Mouse (Mus musculus) right cerebral cortex, postnatal 4 days (tissue): ENCODE results near the gene Hoxd1.

Experiments
- DNase-seq: peaks from one replicate; pipeline ENCODE4 v3.0.0-alpha.2; 2022

Hoxd1 gene

DNA sequence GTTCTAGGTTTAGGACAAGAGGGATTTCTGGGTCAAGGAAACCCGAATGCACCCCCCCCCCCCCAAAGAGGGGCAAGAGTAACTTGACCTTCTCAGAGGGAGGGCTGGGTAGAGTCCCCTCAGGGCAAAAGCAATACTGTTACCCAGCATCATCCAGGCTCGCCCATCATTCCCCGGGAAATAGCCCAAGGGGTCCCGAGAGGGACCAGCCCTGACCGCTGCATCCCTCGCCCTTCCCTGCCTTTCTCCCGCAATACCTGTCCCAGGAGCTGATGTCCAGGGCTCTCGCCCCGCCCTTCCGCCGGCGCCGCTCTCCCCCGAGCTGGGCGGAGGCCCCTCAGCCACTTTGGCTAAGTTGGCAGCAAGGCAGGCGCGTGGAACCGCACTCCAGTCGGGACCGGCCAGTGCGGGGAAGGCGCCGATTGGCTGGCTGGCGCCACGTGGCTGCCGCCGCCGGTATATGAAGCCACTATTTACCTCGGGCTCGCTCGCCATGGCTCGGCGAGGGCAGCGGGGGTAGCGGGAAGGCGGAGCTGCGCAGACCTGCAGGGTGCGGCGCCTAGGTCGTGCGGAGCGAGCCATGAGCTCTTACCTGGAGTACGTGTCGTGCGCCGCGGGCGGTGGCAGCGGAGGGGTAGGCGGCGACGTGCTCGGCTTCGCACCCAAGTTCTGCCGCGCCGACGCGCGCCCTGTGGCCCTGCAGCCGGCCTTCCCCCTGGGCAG, at the start of gene Hoxd1:
Gene Hoxd1 (plus strand): TSS at position 459 of the 723 bp plus-strand sequence.
- DNase-seq: no peak

DNA sequence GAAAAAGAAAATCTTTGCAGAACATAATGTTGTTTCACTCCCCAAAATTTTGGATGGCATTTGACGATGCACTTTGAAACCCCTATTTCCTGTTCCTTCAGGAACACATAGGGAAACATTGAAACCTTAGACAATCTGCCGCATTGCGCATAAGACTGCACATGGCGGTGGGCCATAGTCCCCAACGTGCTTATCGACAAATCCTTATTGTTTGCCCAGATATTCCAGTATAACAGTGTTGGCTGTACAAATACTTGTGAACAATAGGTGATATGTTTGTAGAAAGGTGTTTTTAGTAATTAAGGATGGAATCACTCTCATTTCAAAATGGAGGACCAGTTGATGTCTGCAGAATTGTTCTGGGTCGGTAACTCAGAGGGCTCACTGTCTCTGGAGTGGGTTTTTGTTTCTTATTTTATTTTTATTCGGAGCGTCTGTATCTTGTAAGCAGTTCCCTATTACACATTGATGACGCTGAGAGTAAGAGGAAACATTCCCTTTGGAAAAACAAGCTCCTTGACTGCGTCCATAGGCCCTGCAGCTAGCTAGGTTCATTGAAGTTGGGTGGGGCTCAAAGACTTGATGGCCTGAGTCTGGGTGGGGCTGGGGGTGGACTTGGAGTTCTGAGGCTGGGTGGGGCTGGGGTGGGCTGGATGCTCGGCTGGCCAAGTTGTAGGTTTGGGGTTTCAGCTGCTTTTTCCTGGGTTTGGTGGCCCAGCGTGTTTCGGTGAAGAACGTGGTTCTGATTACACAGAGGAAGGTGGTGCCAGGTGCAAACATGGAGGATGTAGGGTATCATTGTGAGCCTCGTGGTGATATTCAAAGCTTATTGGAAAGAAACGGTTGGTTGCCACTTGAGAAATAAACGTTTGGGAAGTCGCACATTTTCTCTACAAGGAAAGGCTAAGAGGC, 49.3 kb upstream of the Hoxd1 start:
- DNase-seq: no peak

DNA sequence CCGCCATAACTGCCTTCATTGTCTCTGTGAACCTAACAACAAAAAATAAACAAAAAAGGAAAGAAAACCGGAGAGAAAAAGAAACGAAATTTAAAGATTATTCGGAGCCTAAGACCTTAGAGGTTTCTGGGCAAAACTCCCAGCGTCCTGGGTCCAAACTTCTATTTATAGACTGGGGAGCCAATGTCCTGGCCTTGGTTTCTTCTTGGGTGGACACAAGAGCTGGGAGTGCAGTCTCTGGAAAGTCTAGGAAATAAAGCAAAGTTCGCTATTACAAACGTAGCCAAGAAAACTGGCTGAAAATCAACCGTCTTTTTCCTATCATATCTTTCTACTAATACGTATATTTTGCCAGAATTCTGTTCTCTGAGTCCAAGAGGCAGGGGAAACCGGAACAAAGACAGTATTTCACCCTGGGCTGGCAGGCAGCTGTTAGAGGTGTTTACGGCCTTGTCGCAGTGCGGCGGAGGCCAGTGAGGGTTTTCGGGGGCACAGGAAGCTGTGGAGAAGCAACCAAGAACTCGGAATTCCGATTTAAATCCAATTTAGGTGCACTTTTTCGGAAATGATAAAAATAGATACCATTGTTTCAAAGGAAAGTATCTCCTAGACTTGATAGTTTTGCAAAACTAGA, 48.5 kb upstream of the Hoxd1 start:
- no peak for DNase-seq

DNA sequence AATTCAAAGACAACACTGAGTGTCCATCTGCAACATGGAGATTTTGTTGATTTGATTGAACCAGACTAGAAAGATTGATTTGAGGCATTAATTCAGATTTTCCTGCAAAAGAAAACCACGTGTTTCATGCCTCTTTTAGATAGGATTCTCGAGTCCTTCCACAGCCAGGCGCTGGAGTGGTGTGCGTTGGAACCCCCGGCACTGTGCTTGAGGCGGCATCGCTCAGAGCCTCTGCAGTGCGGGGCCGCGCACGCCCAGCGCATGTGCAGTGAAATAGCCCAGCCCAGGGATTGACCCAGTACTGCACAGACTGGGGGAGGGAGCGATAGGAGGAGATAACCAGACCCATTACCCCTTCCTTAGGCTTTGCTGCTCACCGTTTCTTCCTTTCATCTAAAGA, 47.9 kb upstream of the Hoxd1 start:
- no peak for DNase-seq

DNA sequence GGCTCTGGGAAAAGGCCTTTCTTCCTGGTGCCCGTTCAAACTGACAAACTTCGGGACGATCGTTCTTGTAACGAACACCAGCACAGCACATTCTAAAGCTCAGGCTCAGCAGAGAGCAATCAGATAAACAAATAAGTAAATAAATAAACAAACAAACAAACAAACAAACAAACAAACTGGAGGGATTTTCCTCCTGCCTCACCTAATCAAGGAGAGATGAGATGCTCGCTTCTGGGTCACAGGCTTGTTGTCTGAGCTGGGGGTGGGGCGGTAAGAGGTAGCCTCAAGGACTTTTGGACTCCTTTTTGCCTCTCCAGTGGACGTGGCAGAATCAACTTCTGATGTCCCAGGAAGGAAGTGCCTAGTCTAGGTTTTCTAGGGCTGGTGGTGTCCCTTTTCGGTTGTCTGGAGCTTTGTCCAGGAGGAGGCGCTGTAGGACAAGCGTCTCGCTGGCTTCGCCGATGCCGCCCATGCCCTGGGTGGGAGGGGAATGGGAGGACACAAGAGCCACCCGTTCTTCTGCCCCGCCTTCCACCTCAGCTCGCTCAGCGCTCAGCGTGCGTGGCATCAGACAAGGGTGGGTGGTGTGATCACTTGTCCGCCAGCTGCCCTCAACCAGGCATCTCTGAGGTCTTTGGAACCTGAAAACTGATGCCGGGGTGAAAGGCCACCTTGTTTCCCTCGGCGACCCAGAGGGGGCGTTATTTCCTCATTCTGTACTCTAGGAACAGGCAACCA, 47.1 kb upstream of the Hoxd1 start:
- peak; percentile 95 for DNase-seq

DNA sequence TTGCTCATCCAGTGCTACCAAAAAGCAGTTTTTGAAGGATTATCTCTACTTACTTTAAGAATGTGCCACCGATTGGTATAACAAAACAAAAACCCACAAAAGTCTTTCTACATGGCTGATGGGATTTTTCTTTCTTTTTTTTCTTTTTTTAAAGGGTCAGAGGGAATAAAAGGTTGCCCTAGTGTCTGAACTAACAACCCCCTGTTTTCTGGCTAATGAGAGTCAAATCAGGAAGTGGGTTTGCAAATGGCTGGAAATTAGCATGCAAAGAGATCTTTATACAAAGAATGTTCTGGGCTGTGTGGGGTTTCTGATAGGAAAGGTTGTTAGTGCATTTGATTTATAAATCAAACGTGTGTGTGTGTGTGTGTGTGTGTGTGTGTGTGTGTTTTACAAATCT, 42.4 kb upstream of the Hoxd1 start:
- no peak for DNase-seq

DNA sequence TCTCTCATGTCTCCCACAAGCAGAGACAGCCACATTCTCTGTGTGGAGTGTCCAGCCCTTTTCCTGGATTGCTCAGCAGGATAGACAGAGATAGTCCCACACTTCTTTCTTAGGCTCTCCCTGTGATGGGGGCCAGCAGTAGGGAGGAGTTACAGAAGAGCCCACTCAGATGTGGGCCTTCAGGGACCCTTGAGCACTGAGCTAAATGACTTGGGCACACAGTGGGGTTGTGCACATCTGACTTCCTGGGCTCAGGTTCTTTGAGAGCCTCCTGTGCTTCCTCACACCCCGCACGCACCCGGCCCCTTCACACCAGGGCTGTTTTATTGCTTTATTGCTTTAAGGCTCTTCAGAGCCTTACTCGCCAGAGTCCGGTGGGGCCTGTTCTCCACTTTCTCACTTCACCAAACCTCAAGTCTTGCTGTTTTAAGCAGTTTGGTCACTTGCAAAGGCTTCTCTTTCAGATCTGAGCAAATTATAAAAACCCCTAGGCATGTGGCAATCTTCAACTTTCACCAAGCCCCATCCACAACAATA, 41.8 kb upstream of the Hoxd1 start:
- DNase-seq: no peak

DNA sequence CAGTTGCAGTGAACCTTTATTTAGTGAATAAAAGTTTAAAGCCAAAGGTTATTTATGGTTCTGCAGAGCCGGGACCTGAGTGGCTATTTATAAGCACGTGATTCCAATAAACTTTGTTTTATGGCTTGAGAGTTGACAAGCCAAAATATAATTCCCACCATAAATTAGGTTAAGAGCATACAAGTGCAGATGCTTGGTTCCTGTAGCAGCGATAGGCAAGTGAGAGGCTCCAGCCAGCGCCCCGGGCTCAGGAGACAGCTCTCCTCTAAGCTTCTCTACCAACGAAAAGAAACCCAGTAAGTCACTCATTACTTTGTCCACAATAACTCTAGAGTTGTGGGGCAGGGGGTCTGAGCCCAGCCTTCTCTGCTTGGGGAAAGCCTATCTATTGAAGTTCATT, 40.9 kb upstream of the Hoxd1 start:
- DNase-seq: no peak

DNA sequence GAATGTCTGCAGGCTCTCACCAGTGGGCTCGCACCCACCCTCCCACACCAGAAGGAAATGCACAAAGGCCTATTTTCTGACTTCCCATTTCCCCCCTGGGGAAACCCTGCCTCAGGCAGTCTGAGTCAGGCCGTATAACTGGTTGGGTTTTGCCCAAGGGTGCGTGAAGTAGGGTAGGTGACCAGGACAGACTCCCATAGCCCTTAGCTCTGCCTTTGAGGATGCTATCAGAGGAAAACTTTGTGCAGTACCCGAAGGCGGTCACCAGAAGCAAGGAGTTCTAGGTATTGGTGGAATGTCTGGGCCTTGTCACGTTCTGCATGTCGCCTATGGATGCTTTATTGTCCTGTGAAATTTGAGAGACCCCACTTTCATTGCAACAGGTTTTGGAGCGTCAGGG, 39.8 kb upstream of the Hoxd1 start:
- no peak for DNase-seq

DNA sequence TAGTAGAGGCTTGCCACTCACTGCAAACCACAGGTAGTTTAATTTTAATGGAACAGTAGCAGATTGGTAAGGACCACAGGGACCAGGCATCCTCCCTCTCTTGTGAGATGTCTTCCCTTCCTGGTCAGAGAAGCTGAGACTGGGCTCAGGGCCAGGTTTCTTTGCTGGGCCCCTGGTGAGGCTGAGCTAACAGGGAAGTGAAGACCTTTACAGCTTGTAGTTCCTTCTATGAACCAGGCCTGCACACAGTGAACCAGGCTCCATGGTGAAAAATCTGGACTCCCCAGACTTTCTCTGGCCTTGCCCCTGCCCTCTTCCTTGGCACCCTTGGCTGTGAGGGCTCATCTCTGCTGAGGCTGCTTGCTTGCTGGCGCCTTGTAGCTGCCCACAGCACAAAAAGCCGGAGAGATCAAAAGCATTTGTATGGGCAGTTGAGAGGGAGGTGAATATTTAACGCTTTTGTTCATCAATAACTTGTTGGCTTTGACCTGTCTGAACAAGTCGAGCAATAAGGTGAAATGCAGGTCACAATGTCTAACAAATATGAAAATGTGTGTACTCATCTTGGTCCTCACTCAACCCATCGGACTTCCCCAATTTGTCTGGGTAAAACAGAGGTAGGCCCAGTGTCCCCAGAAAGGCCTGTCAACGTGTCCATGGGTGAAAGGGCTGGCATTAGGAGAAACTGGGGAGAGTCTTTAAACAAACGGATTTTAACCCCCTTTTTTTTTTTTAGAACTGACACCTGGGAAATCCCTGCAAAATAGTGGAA, 38.4 kb upstream of the Hoxd1 start:
- no peak for DNase-seq

DNA sequence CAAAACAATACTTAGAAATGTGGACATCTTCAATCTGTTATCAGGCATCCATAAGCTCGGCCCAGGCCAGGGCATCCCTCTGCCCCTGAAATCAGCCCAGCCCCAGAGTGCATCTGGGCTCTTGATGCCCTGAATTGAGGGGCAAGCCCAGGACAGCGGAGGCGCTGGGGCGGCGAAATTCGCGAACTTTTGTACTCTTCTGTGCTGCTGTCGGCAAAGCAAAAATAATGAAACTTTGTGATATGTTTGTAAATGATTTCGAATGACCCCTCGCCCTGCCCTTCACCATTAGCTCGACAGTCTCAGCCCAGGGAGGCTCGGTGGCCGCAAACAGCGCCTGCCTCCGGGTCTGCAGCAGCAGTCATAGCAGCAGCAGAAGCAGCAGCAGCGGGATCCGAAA, 37.6 kb upstream of the Hoxd1 start:
- no peak for DNase-seq

DNA sequence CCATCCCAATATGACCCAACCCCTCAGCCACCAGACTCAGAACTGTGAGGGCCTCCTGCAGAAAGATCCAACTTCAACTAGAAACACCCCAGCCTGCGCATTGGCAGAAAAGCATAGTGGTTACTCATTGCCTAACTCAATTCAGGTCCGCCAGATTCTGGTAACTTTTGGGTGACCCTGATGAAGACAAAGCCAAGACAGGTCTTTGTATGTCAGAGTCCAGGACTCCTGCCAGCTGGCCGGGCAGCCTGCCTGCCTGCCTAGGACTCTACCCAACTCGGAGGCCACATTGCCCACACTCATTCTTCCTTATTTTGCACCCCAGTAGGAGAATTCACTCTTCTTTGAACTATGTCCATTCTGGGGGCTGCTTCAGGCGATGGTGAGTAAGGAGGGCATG, 36.2 kb upstream of the Hoxd1 start, which contains the start of gene Gm28230:
Gene Gm28230 (plus strand): TSS at position 178 of the 400 bp plus-strand sequence.
- DNase-seq: no peak

DNA sequence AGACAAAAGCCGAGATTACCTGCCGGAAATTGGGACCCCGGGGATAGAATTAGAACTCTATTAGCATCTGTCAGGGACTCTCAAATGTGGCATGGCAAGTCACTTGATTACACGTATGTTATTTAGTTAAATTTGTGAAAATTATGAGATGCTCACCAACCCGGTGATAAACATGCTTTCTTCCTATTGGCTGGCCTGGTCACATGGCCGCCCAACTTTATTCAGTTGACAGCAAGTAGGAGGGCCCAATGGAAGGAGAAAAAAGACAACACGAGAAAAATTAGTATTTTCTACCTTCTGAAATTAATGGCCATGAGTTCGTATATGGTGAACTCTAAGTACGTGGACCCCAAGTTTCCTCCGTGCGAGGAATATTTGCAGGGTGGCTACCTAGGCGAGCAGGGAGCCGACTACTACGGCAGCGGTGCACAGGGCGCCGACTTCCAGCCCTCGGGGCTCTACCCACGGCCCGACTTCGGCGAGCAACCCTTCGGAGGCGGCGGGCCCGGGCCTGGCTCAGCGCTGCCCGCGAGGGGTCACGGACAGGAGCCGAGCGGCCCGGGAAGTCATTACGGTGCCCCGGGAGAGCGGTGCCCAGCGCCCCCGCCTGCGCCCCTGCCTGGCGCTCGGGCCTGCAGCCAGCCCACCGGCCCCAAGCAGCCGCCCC, 35.7 kb upstream of the Hoxd1 start:
- no peak for DNase-seq

DNA sequence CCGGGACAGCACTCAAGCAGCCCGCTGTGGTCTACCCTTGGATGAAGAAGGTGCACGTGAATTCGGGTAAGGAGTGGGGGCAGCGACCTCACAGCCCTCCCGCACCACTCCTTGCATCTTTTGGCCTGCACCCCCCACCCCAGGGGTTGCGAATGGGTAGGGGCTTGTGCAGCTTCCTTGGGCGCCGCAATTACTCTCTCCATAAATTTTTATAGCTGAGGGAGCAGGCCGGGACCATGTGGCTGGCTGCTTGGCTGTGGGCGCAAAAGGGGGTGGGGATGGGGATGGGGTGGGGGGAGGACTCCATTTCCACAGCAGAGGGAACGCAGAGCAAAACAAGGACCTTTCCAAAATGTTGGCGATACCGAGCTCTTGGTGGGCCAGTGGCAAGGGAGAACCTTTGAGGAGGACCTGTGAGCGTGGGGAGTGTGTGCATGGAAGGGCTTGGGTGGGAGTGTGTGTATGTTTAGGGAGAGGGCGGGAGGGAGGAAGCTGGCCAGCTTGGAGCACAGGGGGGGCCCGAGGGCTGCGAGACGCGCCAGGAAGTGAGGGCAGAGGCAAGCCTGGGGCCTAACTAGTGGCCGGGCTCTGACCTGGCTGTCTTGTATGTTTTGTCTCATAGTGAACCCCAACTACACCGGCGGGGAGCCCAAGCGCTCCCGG, 35.0 kb upstream of the Hoxd1 start:
- no peak for DNase-seq

DNA sequence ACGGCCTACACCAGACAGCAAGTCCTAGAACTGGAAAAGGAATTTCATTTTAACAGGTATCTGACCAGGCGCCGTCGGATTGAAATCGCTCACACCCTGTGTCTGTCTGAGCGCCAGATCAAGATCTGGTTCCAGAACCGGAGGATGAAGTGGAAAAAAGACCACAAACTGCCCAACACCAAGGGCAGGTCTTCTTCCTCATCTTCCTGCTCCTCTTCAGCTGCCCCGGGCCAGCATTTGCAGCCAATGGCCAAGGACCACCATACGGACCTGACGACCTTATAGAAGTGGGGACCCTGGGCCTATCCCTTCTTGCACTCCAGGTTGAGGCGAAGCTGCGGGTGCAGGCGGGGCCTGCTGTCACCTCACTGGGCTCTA, 34.5 kb upstream of the Hoxd1 start:
- DNase-seq: no peak

DNA sequence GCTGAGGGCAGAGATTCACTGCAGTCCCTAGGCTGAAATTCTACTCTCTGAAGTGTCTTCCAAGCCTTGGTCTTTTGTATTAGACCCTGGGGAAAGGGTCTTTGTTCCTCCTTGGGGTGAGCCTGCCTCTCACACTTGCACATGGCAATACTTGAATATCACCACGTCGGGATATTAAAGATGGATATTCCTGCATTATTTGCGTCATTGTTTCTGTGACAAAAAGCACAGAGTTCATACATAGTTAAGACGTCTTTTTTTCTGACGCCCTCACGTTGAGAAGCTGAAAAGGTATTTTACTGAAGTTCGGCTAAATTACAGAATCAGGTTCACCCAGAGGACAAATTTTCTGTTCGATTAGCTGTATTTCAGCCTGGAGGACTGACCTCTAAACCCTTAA, 32.4 kb upstream of the Hoxd1 start:
- no peak for DNase-seq

DNA sequence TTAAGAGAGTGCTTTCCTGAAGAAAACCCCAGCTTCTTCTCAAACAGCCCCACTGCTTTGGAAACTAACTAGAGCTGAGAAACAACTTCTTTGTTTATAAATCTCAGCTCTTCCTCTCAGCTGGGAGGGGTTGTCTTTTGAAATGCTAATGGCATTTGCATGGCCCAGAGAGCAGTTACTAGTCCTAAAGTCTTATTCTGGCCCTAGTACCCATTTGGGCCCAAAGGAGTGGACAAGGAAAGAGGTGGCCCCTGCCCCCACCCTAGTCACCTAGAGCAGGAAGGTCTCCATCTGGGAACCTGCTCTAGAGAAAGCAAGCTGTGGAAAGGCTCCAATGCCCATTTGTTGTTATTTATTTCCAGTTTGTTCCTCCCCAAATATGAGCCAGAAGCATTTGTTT, 31.7 kb upstream of the Hoxd1 start:
- no peak for DNase-seq

DNA sequence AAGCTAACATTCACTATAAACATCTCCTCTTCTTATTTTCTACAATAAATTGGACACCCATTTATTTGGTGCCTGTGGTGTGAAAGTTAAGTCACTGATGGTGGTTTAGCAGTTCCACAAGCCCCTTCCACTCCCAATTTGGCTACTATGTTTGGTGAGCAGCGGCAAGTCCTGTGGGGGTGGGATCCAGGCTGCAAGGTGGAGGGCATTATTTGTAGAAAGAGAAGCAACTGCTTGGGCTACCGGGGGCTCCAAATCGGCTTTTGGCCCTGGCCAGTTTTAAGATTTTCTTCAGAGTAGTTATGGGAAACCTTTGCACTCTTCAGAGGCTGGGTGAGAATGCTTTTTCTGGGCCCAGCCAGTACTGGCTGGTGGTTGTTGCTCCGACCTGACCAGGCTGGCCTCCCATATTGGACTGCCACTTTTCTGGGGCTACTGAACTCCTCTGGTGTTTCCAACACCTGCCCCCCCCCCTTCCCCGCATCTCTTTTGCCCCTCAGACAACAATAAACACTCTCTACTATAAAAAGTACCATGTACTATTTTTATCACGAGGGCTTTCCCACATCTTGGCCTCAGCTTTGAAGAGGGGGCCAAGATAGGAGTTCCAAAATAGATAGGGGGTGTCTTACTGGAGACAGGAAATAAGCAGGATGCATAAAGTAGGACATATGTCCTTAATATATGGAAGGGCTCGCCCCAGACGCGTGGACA, 30.8 kb upstream of the Hoxd1 start:
- no peak for DNase-seq

DNA sequence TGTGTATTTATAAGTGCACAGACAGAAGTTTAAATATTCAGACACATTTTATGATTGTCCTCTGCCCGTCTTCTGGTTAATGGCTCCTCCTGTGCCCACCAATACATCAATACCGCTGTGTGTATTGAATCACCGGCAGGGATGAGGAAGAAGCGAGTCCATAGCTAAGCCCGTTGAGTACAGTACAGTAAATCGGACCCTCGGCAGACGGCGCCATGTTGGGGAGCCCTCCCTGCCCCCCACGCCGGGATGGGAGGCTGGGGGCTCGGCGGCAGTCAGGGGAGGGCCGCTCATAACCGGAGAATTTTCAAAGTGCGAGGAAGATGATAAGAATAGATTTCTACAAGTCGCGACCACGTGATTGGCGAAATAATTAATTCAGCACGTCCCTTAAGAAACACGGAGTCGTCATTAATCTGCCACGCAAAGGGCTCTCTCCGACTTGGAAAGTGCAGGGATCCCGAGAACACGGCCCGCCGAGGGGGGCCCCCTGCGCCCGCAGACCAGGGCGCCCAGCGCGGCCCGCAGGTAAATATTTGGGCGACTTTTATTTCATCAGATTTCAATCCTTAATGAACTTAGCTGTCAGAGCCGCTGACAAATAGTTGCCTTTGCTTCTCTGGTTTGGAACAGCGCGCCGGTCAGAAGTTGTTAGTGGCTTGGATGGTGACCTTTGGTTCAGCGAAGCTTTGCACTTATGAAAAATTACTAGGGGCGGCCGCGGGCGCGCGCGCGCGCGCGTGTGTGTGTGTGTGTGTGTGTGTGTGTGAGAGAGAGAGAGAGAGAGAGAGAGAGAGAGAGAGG, 30.1 kb upstream of the Hoxd1 start:
- no peak for DNase-seq
